Mouse (Mus musculus) thymus, postnatal 36 days (tissue): ENCODE data around the gene Il12rb1.

Experiments used
- DNase-seq, 2 experiments: peaks; one replicate each; pipeline ENCODE4 v3.0.0; 2022; ENCODE audit warnings: mixed read lengths in 2 of 2

Gene Il12rb1

GRCm38 (mm10) chr8:70833018-70833482, 24.8 kb downstream of the Il12rb1 start:
- DNase-seq, result peak; percentile 49 to 55

- no peak for DNase-seq
Measured at GRCm38 (mm10) chr8:70833520-70833919, 25.3 kb downstream of the Il12rb1 start.

GRCm38 (mm10) chr8:70834071-70834470, 25.8 kb downstream of the Il12rb1 start:
- no peak for DNase-seq

- no peak for DNase-seq
Measured at GRCm38 (mm10) chr8:70836666-70837065, 28.4 kb downstream of the Il12rb1 start.

GRCm38 (mm10) chr8:70838654-70839407, 30.6 kb downstream of the Il12rb1 start:
- DNase-seq, result no peak

GRCm38 (mm10) chr8:70839408-70840351, 31.4 kb downstream of the Il12rb1 start, which contains the start of gene Arrdc2:
Gene Arrdc2 (minus strand): TSS chr8:70839720.
- DNase-seq, result peak; percentile 97 to 100

- peak in 1 of 2 experiments; percentile 40 for DNase-seq
Measured at GRCm38 (mm10) chr8:70840590-70840989, 32.3 kb downstream of the Il12rb1 start.

GRCm38 (mm10) chr8:70841147-70842072, 33.2 kb downstream of the Il12rb1 start:
- DNase-seq, result peak; percentile 87 to 93

GRCm38 (mm10) chr8:70842484-70842883, 34.2 kb downstream of the Il12rb1 start:
- DNase-seq, result no peak

GRCm38 (mm10) chr8:70843214-70843773, 35.0 kb downstream of the Il12rb1 start:
- no peak for DNase-seq

- no peak for DNase-seq
Measured at GRCm38 (mm10) chr8:70843941-70844340, 35.7 kb downstream of the Il12rb1 start.

GRCm38 (mm10) chr8:70844523-70844922, 36.3 kb downstream of the Il12rb1 start:
- DNase-seq, result peak; percentile 85 to 88

- DNase-seq, result no peak
Measured at GRCm38 (mm10) chr8:70845108-70845507, 36.9 kb downstream of the Il12rb1 start.

GRCm38 (mm10) chr8:70846371-70847154, 38.3 kb downstream of the Il12rb1 start:
- peak; percentile 56 to 63 for DNase-seq

GRCm38 (mm10) chr8:70849333-70849990, 41.2 kb downstream of the Il12rb1 start:
- no peak for DNase-seq

GRCm38 (mm10) chr8:70850132-70850845, 42.0 kb downstream of the Il12rb1 start:
- no peak for DNase-seq

- no peak for DNase-seq
Measured at GRCm38 (mm10) chr8:70850947-70851346, 42.7 kb downstream of the Il12rb1 start.

GRCm38 (mm10) chr8:70851837-70852236, 43.6 kb downstream of the Il12rb1 start:
- no peak for DNase-seq

GRCm38 (mm10) chr8:70852595-70853231, 44.5 kb downstream of the Il12rb1 start:
- DNase-seq, result no peak
